Mouse (Mus musculus): ENCODE data around the gene Olfr323.

Gene Olfr323

GRCm38 (mm10) chr11:58602800-58603560 lies 27.3 kb downstream of the Olfr323 start:
- DNase-seq (ENCODE audit: low spot score in 2 of 2) = no peak

- no peak for DNase-seq (ENCODE audit: low spot score in 2 of 2)
These were observed 28.2 kb downstream of the Olfr323 start for GRCm38 (mm10) chr11:58602062-58602461.

- no peak for DNase-seq (ENCODE audit: low spot score in 2 of 2)
These were observed 32.5 kb downstream of the Olfr323 start for GRCm38 (mm10) chr11:58597837-58598236.

- no peak for DNase-seq (ENCODE audit: low spot score in 2 of 2)
These were observed 35.5 kb downstream of the Olfr323 start, which contains the start of gene Olfr324 for GRCm38 (mm10) chr11:58594814-58595213. TSS of gene Olfr324 (plus strand) at chr11:58595114.

GRCm38 (mm10) chr11:58588620-58589250 lies 41.6 kb downstream of the Olfr323 start:
- no peak for DNase-seq (ENCODE audit: low spot score in 2 of 2)

GRCm38 (mm10) chr11:58587898-58588348 lies 42.4 kb downstream of the Olfr323 start:
- peak in 1 of 2 experiments; percentile 17 for DNase-seq (ENCODE audit: low spot score in 2 of 2)

- no peak for DNase-seq (ENCODE audit: low spot score in 2 of 2)
These were observed 51.7 kb downstream of the Olfr323 start for GRCm38 (mm10) chr11:58578636-58579035.

GRCm38 (mm10) chr11:58577430-58577829 lies 52.9 kb downstream of the Olfr323 start, which contains the start of gene Olfr325:
TSS of gene Olfr325 (plus strand) at chr11:58577730.
- DNase-seq (ENCODE audit: low spot score in 2 of 2) = no peak

All from heart, adult 9 months (tissue).